Mouse (Mus musculus) left cerebral cortex, adult 2 months (tissue): ENCODE results near the gene Ccdc144b. TPM values are rescaled to one million over a fixed set of nuclear protein-coding genes. Genes with fewer than 3 reads are reported as not detected.

ENCODE experiments used
- DNase-seq, 2 experiments: peaks; one replicate each; pipeline ENCODE4 v3.0.0; 2021 to 2022; ENCODE audit warnings: low spot score in 2 of 2, mixed read lengths in 1 of 2; ENCODE audit errors: extremely low spot score in 1 of 2
- H3K27ac ChIP-seq: fragments of 200-600 bp; 2 replicates; pipeline ENCODE4 v1.8.1; 2022
- H3K4me3 ChIP-seq: fragments of 200-600 bp; 2 replicates; pipeline ENCODE4 v1.8.1; 2022
- CTCF ChIP-seq: fragments of 200-600 bp; IDR thresholded peaks from 2 replicates; pipeline ENCODE4 v1.8.1; 2022; ENCODE audit warnings: antibody characterized with exemption, mild to moderate bottlenecking, moderate library complexity
- intact Hi-C: fragments of 180-260 bp; cut with DNase I; formaldehyde crosslinking; loops from one replicate; pipeline ENCODE4 v1.15.1; 2025
- long read RNA-seq, 2 experiments: library from polyadenylated mRNA; stranded (forward); transcript quantifications; one replicate each; pipeline ENCODE4 v2.0.0; 2021; ENCODE audit warnings: borderline mapping rate in 2 of 2
- total RNA-seq, 2 experiments: library from RNA; stranded (reverse); gene quantifications; 2 replicates each; pipeline ENCODE4 v1.2.3; 2021

Gene Ccdc144b
- not detected for total RNA-seq
- long read RNA-seq, experiment 1: 0 reads
- long read RNA-seq, experiment 2: 0 reads

GRCm38 (mm10) chr3:36053447-36053846 lies at the start of gene Ccdc144b:
Gene Ccdc144b (minus strand): TSS chr3:36053547.
- intact Hi-C loops: no loop called here

GRCm38 (mm10) chr3:36095371-36095770 lies 42.0 kb upstream of the Ccdc144b start:
- intact Hi-C loops: no loop called here
- H3K27ac ChIP-seq: no peak overlapping the region
- no peak for TF ChIP-seq CTCF
- DNase-seq: no peak
- H3K4me3 ChIP-seq: no peak overlapping the region

More at GRCm38 (mm10) chr3:36053447-36053846, at the start of gene Ccdc144b:
- no peak for TF ChIP-seq CTCF
- Histone ChIP-seq H3K27ac (no peak within 1 kb of the TSS), H3K4me3 (no peak within 1 kb of the TSS)
- no peak for DNase-seq

- intact Hi-C loops: no loop called here
- H3K27ac ChIP-seq: no peak overlapping the region
- no peak overlapping the region for H3K4me3 ChIP-seq
- no peak for DNase-seq
- TF ChIP-seq CTCF: no peak
Observed at GRCm38 (mm10) chr3:36087591-36087990, 34.2 kb upstream of the Ccdc144b start.

GRCm38 (mm10) chr3:36085394-36085793 lies 32.0 kb upstream of the Ccdc144b start:
- no peak for DNase-seq
- TF ChIP-seq CTCF: no peak
- no peak overlapping the region for H3K27ac ChIP-seq
- intact Hi-C loops: no loop called here
- no peak overlapping the region for H3K4me3 ChIP-seq

GRCm38 (mm10) chr3:36083381-36083780 lies 30.0 kb upstream of the Ccdc144b start:
- intact Hi-C loops: no loop called here
- H3K4me3 ChIP-seq: no peak overlapping the region
- no peak for TF ChIP-seq CTCF
- no peak overlapping the region for H3K27ac ChIP-seq
- DNase-seq: no peak

GRCm38 (mm10) chr3:36082843-36083242 lies 29.5 kb upstream of the Ccdc144b start:
- no peak for TF ChIP-seq CTCF
- intact Hi-C loops: no loop called here
- no peak overlapping the region for H3K4me3 ChIP-seq
- no peak for DNase-seq
- no peak overlapping the region for H3K27ac ChIP-seq

- Histone ChIP-seq H3K27ac (no peak overlapping the region), H3K4me3 (no peak overlapping the region)
- DNase-seq: no peak
- intact Hi-C loops: no loop called here
- TF ChIP-seq CTCF: no peak
Observed at GRCm38 (mm10) chr3:36080741-36081140, 27.4 kb upstream of the Ccdc144b start.

- TF ChIP-seq CTCF: no peak
- no peak overlapping the region for H3K4me3 ChIP-seq
- no peak overlapping the region for H3K27ac ChIP-seq
- intact Hi-C loops: no loop called here
- no peak for DNase-seq
Observed at GRCm38 (mm10) chr3:36079886-36080285, 26.5 kb upstream of the Ccdc144b start.

- no peak for TF ChIP-seq CTCF
- no peak for DNase-seq
- no peak overlapping the region for H3K27ac ChIP-seq
- intact Hi-C loops: no loop called here
- no peak overlapping the region for H3K4me3 ChIP-seq
Observed at GRCm38 (mm10) chr3:36077386-36077785, 24.0 kb upstream of the Ccdc144b start.

- DNase-seq: no peak
- Histone ChIP-seq H3K4me3 (no peak overlapping the region), H3K27ac (no peak overlapping the region)
- no peak for TF ChIP-seq CTCF
- intact Hi-C loops: no loop called here
Observed at GRCm38 (mm10) chr3:36075466-36075865, 22.1 kb upstream of the Ccdc144b start.

- intact Hi-C loops: no loop called here
- no peak overlapping the region for H3K27ac ChIP-seq
- DNase-seq: no peak
- H3K4me3 ChIP-seq: no peak overlapping the region
- TF ChIP-seq CTCF: no peak
Observed at GRCm38 (mm10) chr3:36074231-36074630, 20.9 kb upstream of the Ccdc144b start.

GRCm38 (mm10) chr3:36071047-36071446 lies 17.7 kb upstream of the Ccdc144b start:
- Histone ChIP-seq H3K4me3 (no peak overlapping the region), H3K27ac (no peak overlapping the region)
- intact Hi-C loops: no loop called here
- no peak for TF ChIP-seq CTCF
- no peak for DNase-seq

GRCm38 (mm10) chr3:36070436-36070835 lies 17.1 kb upstream of the Ccdc144b start:
- no peak for DNase-seq
- Histone ChIP-seq H3K27ac (no peak overlapping the region), H3K4me3 (no peak overlapping the region)
- no peak for TF ChIP-seq CTCF
- intact Hi-C loops: no loop called here
